Mouse (Mus musculus): ENCODE measurements around the gene Cebpa.
A peak's percentile ranks its signal among the peaks of the same experiment; 100 is the strongest.

Gene Cebpa

DNA sequence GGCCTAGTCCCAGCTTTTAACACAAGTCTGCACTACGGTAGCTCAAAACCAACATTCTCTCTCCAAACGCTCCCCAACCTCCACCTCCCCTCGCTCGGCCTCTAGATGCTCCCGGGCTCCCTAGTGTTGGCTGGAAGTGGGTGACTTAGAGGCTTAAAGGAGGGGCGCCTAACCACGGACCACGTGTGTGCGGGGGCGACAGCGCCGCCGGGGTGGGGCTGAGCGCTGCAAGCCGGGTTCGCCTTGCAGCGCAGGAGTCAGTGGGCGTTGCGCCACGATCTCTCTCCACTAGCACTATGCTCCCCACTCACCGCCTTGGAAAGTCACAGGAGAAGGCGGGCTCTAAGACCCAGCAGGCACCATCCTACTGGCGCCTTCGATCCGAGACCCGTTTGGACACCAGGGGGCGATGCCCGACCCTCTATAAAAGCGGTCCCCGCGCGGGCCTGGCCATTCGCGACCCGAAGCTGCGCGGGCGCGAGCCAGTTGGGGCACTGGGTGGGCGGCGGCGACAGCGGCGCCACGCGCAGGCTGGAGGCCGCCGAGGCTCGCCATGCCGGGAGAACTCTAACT is at the start of gene Cebpa:
Gene Cebpa, plus strand, starts transcription at position 453 of the 573 bp plus-strand sequence.
- DNase-seq = peak; percentile 95

GRCm38 (mm10) chr7:35076645-35077044 is 42.4 kb upstream of the Cebpa start:
- no peak for DNase-seq

- DNase-seq = peak; percentile 30
Observed at GRCm38 (mm10) chr7:35080843-35081338, 38.2 kb upstream of the Cebpa start.

GRCm38 (mm10) chr7:35081406-35082104 is 37.5 kb upstream of the Cebpa start:
- no peak for DNase-seq

DNA sequence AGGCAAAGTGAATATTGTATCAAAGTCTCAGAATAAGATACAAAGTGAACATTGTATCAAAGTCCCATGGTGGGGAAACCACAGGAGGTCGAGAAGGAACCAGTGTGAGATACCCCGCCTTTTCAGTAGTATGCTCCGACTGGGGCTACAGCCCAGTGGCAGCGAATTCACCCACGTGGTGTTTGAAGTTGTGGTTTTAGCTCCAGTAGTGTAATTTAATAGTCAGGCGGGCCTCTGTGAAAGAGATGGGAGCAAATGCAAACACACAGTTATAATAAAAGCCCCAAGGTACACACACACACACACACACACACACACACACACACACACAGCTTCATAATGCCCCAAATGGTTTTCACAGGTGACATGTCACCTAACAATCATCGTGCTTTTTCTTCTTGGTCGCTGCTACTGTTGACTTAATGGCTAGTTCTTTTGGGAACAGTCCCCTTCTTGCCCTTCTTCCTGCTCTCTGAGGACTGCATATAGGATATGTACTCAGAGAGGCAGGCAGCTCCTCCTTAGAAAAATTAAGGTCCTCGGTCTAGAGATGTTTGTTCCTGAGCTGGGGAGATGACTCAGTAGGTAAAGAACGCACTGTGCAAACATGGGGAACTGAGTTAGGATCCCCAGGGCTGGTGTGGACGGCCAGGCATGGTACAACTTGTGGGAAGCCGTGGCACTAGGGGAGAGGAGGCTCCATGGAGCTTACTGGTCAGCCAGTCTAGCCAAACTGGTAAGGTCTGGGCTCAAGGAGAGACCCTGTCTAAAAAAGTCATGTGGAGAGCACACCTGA is 34.3 kb upstream of the Cebpa start:
- DNase-seq = no peak

DNA sequence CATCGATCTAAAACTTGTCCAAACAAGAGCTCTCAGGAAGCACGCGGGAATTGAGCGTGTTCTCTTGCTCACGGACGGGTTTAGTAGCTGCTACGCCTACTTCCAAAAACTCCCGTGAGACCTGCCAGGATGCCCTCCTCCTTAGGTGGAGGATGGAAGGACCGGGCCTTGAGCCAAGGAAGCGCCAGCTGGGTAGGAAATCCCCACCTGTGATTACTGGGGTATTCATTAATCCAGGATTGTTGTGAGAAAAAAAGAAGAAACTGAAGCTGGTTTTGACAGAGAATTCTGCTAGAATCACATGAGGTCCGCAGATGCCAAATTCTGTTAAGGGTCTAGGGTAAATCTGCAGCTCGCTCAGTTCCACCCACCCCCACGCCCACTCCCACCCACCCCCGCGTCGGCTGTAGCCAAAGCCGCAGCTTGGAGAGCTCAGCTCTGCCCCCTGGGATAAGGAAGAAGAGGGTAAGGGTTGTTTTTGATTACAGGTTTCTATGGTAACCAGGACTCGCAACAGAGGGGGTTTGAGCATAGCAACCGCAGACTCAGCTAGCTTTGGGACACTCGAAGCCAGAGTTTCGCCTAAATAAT is 32.7 kb upstream of the Cebpa start:
- peak; percentile 81 for DNase-seq

DNA sequence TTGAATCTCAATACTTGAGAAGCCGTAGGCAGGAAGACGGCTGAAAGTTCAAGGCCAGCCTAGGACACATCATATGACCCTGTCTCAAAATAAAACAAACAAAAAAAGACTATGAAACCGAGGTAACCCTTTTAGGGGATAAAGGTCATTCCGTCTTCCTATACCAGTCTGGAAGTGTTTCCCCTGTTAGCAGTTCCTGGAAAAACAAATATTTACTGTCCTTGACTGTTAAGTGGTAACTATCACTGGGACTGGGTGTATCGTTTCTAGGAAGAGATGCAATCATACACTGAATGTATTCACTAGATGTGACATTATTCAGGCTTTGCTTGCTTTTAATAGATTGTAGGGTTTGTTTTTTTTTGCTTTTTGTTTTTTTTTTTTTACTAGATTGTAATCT is 28.5 kb upstream of the Cebpa start:
- no peak for DNase-seq

DNA sequence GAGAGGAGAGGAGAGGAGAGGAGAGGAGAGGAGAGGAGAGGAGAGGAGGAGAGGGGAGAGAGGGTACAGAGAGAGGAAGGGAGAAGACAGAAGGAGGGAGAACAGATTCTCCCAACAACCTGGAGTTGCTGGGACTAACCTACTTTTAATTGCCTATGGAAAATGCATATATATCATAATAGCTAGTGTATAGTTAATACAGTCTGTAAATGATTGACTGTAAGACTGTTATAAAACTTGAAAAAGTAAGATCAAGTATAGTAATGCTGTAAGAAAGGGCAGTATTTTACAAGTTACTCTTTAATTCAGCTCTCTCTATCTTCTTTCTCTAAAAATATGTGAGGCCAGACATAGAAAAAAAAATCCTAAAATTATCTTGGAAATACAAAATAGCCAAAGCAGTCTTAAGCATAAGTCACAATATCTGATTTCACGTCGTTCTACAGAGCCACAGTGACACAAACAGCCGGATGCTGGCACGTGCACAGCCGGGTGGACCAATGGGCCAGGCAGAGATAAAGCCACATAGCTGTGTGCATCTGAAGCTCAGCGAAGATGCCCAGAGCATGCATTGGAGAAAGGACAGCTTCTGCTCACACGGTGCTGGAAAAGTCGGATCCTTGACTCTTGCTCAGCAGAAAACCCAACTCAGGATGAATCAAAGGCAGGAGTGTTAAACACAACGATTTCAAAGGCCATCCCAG is 24.0 kb upstream of the Cebpa start:
- no peak for DNase-seq

DNA sequence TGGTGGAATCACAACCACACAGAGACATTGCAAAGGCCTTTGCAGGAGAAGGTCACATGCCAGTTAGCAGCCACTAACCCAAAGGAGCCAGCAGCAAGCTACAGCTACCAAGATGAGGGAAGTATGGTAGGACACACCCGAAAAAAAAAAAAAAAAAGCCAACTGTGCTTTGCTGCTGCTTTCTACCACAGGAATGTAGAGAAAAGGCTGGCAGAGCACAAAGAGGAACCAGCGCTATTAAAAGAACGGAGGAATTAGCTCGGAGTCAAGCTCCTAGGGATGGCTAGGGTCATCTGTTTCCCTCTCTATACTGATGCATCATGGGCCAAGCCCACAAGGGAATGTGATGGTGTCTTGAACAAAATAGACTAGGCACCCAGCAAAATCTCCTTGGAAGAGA is 20.3 kb upstream of the Cebpa start:
- DNase-seq = no peak

DNA sequence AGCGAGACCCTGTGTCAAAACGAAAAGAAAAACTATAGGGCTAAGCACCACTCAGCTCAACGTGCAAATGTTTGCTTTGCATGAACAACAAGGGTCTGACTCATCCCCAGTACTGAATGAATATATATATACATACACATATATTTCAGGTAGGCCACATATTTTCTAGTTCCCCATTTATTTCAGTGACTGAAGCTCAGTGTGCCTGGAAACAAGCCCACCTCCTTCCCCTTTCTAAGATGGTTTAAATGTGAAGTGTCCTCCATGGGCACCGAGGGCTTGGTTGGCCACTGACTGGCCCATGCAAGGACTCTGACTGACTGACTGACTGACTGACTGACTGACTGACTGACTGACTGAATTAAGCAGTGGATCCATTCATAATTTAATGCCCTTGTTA is 19.6 kb upstream of the Cebpa start:
- DNase-seq = no peak

- no peak for DNase-seq
Observed at GRCm38 (mm10) chr7:35106614-35107013, 12.5 kb upstream of the Cebpa start.

GRCm38 (mm10) chr7:35107630-35108029 is 11.5 kb upstream of the Cebpa start:
- DNase-seq = no peak

- DNase-seq = no peak
Observed at GRCm38 (mm10) chr7:35108046-35108445, 11.0 kb upstream of the Cebpa start.

- no peak for DNase-seq
Observed at GRCm38 (mm10) chr7:35108663-35109062, 10.4 kb upstream of the Cebpa start.

DNA sequence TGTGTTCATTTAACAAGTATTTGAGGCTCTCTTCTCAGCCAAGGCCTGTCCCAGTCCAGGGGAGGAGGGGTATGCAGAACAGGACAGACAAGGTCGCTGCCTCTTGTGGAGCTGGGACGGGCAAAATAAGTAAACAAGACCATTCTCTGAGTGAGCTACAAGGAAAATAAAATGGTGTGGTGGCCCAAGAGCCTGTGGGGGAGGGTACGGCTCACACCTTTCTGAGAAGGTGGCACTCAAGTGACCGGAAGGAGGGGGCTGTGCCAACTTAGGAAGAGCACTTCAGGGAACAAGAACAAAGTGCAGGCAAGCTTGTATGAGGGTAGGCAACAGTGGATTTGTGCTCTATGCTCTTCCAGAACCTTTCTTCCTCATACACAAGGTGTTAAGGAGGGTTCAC is 6.0 kb upstream of the Cebpa start:
- no peak for DNase-seq

DNA sequence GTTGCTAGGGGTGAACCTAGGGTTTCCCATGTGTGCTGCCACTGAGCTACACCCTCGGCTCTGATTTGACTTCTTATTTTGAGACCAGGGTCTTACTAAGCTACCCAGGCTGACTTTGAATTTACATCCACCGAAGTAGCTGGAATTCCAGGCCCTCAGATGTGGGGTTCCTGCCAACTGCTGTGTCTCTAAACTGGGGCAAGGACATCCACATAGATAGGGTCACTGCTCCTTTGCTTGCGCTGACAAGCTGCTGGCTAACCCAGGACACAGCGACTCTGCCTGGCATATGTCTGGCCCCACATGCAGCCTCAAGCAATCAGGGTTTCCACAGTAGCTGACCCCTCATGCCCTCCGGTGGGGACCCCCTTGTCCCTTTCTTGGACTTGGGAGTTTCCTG is 5.4 kb upstream of the Cebpa start:
- DNase-seq = no peak

- no peak for DNase-seq
Observed at GRCm38 (mm10) chr7:35116524-35116923, 2.6 kb upstream of the Cebpa start.

GRCm38 (mm10) chr7:35117052-35117451 is 2.0 kb upstream of the Cebpa start:
- no peak for DNase-seq

- DNase-seq = peak; percentile 37
Observed at GRCm38 (mm10) chr7:35117761-35118098, 1.4 kb upstream of the Cebpa start.

DNA sequence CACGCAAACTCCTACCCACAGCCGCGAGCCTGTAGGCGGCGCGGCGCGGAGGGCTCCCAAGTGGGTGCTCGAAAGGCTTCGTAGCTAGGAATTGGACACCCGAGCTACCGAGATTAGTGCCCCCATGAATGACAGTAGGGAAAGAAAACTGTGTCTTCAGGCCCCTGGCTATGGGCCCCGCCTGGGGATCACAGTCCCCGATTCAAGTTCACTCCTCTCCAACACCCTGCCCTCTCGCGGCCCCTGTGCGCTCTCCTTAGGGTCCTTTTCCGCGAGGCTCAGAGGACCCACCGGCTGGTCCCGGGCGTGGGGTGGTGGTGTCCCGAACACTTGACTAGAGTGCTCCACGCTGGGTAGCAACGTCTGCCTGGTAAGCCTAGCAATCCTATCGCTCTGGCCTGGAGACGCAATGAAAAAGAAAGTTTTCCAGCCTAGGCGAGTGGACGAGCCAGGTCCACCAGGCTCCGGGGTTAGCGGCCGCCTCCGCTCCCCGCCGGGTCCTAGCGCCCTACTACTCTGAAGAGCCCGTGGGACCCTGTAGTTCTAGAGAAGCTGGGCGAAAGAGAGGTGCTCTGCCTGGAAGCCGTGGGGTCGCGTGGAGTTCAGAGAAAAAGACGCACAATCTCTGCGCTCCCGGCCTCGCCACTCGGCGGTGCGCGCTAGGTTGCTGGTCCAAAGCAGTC is 853 bp upstream of the Cebpa start:
- peak; percentile 90 for DNase-seq

GRCm38 (mm10) chr7:35119506-35120145 is 533 bp downstream of the Cebpa start:
- DNase-seq = no peak

Data from embryo, embryonic 11 days (tissue).